Mouse (Mus musculus): ENCODE data around the gene Mrpl46. TPM values are rescaled to one million over a fixed set of nuclear protein-coding genes. Genes with fewer than 3 reads are reported as not detected.
A peak's percentile ranks its signal among the peaks of the same experiment; 100 is the strongest.

The Mrpl46 gene
- 10 to 100 TPM; 38.2 to 48.8 (median 42.7) TPM for total RNA-seq (2022)

GRCm38 (mm10) chr7:78782639-78783581 is at the start of gene Mrpl46, which contains the start of gene Mrps11:
Mrpl46 (minus strand) TSS chr7:78783531.
Mrps11 (plus strand) TSS chr7:78783119.
- DNase-seq, result peak; percentile 78

- no peak for DNase-seq
Measured at GRCm38 (mm10) chr7:78827749-78828362, 44.5 kb upstream of the Mrpl46 start.

GRCm38 (mm10) chr7:78826682-78827385 is 43.5 kb upstream of the Mrpl46 start:
- DNase-seq, result no peak

GRCm38 (mm10) chr7:78818336-78818735 is 35.0 kb upstream of the Mrpl46 start:
- DNase-seq, result no peak

- no peak for DNase-seq
Measured at GRCm38 (mm10) chr7:78814766-78815165, 31.4 kb upstream of the Mrpl46 start.

GRCm38 (mm10) chr7:78813791-78814190 is 30.5 kb upstream of the Mrpl46 start:
- no peak for DNase-seq

- DNase-seq, result no peak
Measured at GRCm38 (mm10) chr7:78807192-78807591, 23.9 kb upstream of the Mrpl46 start.

GRCm38 (mm10) chr7:78803841-78804240 is 20.5 kb upstream of the Mrpl46 start:
- DNase-seq, result no peak

GRCm38 (mm10) chr7:78799730-78800496 is 16.6 kb upstream of the Mrpl46 start:
- DNase-seq, result no peak

GRCm38 (mm10) chr7:78797843-78798455 is 14.6 kb upstream of the Mrpl46 start:
- no peak for DNase-seq

- no peak for DNase-seq
Measured at GRCm38 (mm10) chr7:78796624-78797023, 13.3 kb upstream of the Mrpl46 start.

GRCm38 (mm10) chr7:78794571-78795092 is 11.3 kb upstream of the Mrpl46 start:
- DNase-seq, result no peak

GRCm38 (mm10) chr7:78793895-78794570 is 10.7 kb upstream of the Mrpl46 start:
- DNase-seq, result no peak

GRCm38 (mm10) chr7:78791359-78792222 is 8.3 kb upstream of the Mrpl46 start:
- DNase-seq, result peak; percentile 47

GRCm38 (mm10) chr7:78787793-78788380 is 4.6 kb upstream of the Mrpl46 start:
- DNase-seq, result peak; percentile 55

GRCm38 (mm10) chr7:78785906-78786305 is 2.6 kb upstream of the Mrpl46 start:
- DNase-seq, result peak; percentile 79

GRCm38 (mm10) chr7:78778741-78779140 is 4.6 kb downstream of the Mrpl46 start:
- no peak for DNase-seq

GRCm38 (mm10) chr7:78770936-78771335 is 12.4 kb downstream of the Mrpl46 start:
- DNase-seq, result no peak

GRCm38 (mm10) chr7:78769075-78769652 is 14.2 kb downstream of the Mrpl46 start:
- DNase-seq, result no peak

Data from adrenal gland, adult 8-10 months (tissue).